Mouse (Mus musculus) thymus, adult 18-20 months (tissue): Measurements from ENCODE around the gene Skap2.

Experiments used
- DNase-seq, 2 experiments: peaks; one replicate each; pipeline ENCODE4 v3.0.0; 2022; ENCODE audit warnings: mixed read lengths in 2 of 2

The Skap2 gene

GRCm38 (mm10) chr6:52012409-52013244, at the start of gene Skap2:
Skap2 (minus strand) TSS chr6:52012549.
- peak; percentile 97 to 98 for DNase-seq

- DNase-seq = no peak
Measured at GRCm38 (mm10) chr6:52058899-52059448, 46.6 kb upstream of the Skap2 start.

GRCm38 (mm10) chr6:52058120-52058519, 45.8 kb upstream of the Skap2 start:
- DNase-seq = no peak

- no peak for DNase-seq
Measured at GRCm38 (mm10) chr6:52053567-52054561, 41.5 kb upstream of the Skap2 start.

GRCm38 (mm10) chr6:52050062-52050461, 37.7 kb upstream of the Skap2 start:
- no peak for DNase-seq

GRCm38 (mm10) chr6:52045517-52045916, 33.2 kb upstream of the Skap2 start:
- DNase-seq = no peak

GRCm38 (mm10) chr6:52036077-52036476, 23.7 kb upstream of the Skap2 start:
- DNase-seq = no peak

GRCm38 (mm10) chr6:52031181-52031580, 18.8 kb upstream of the Skap2 start:
- no peak for DNase-seq

- no peak for DNase-seq
Measured at GRCm38 (mm10) chr6:52028131-52028530, 15.8 kb upstream of the Skap2 start.

- no peak for DNase-seq
Measured at GRCm38 (mm10) chr6:52027181-52027580, 14.8 kb upstream of the Skap2 start.

GRCm38 (mm10) chr6:52026281-52026680, 13.9 kb upstream of the Skap2 start:
- DNase-seq = no peak

GRCm38 (mm10) chr6:52024730-52025129, 12.4 kb upstream of the Skap2 start:
- DNase-seq = no peak

GRCm38 (mm10) chr6:52022363-52022762, 10.0 kb upstream of the Skap2 start:
- no peak for DNase-seq

- no peak for DNase-seq
Measured at GRCm38 (mm10) chr6:52020276-52020675, 7.9 kb upstream of the Skap2 start.

- no peak for DNase-seq
Measured at GRCm38 (mm10) chr6:52013245-52013945, 1.0 kb upstream of the Skap2 start.

- no peak for DNase-seq
Measured at GRCm38 (mm10) chr6:52011559-52012408, 565 bp downstream of the Skap2 start.

GRCm38 (mm10) chr6:52009385-52009784, 3.0 kb downstream of the Skap2 start:
- no peak for DNase-seq

GRCm38 (mm10) chr6:52008757-52009156, 3.6 kb downstream of the Skap2 start:
- DNase-seq = no peak

GRCm38 (mm10) chr6:52006649-52007218, 5.6 kb downstream of the Skap2 start:
- DNase-seq = no peak

- DNase-seq = no peak
Measured at GRCm38 (mm10) chr6:52005963-52006648, 6.2 kb downstream of the Skap2 start.

GRCm38 (mm10) chr6:52005616-52005962, 6.8 kb downstream of the Skap2 start:
- no peak for DNase-seq
